Mouse (Mus musculus) kidney, adult 11 months (tissue): Measurements from ENCODE around the gene Casp8.
"Not testable (repeated sequence)": the region's sequence is repeated elsewhere in the genome, so short reads cannot be mapped to it uniquely, and the experiment has no call there.

Experiments used
- DNase-seq: peaks from one replicate; pipeline ENCODE4 v3.0.0; 2022

The Casp8 gene

DNA sequence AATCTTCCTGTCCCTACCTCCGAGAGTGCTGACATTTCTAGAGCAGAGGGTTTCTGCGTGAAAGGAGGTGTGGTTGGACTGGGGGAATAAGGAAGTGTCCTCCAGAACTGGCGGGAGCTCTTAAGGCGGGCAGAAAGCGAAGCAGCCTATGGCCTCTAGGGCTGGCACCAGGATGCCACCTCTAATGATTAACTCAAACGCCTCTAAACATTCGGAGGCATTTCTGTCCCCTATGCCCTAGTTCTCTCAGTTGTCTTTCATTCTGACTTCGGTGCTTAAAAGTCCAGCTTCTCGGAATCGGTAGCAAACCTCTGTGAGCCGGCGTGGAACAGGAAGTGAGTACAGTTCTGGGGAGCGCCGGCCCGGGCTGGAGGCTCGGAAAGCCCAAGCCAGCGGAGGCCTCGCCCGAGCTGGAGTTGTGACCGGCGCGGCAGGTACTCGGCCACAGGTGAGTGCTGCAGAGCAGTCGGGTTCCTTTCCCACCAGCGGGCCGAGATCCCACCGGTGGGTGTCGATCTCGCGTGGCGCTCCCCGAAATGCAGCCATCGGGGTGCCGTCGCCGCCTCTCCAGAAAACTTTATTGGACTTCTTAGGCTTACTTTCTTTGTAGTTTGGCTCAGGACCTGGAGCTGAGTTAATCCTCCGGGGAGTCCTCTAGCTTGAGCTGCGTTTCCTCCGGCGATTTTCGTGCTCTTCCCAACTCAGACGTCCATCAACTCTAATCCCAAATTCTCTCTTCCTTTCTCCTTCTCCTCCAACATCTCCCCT, at the start of gene Casp8:
Gene Casp8, plus strand, starts transcription at position 84 of the 768 bp plus-strand sequence.
- DNase-seq: peak; percentile 83

DNA sequence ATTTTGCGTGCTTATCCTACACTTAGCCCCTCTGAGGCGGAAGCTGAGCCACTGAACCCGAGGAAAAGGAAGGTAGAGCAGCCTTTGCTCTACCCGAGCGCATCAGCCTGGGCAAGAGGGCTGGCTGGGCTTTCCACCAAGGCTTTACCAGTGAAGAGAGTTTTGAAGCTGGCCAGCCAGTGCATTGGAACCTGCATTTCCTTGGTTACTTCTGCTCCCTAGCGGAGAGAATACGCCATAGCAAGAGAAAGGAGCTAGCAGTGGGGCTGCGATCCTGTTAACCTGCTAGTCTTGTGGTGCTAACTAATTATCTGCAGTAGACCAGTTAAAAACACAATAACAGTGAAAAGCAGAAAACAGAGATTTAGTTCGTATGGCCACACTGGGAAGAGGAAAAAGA, 48.3 kb upstream of the Casp8 start:
- DNase-seq: peak; percentile 66

DNA sequence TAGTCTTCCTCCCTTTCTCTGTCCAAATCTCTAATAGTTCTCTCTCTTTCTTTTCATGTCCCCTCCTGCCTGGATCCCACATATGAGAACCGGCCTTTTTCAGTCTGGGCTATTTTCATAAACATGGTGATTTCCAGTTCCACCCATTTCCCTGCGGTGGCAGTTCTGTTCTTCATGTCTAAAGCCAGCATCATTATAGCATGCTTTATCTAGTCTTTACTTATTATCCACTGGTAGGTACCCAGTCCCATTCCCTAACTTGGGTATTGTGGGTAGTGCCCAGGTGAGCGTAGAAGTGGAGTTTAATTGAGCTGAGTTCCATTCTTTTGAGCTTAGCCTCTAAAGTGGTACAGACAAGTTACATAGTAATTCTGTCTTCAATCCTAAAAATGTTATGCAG, 35.7 kb upstream of the Casp8 start:
- no peak for DNase-seq

GRCm38 (mm10) chr1:58760581-58760980, 34.6 kb upstream of the Casp8 start:
- no peak for DNase-seq

- DNase-seq: peak; percentile 51
Measured at GRCm38 (mm10) chr1:58761391-58762275, 33.5 kb upstream of the Casp8 start.

DNA sequence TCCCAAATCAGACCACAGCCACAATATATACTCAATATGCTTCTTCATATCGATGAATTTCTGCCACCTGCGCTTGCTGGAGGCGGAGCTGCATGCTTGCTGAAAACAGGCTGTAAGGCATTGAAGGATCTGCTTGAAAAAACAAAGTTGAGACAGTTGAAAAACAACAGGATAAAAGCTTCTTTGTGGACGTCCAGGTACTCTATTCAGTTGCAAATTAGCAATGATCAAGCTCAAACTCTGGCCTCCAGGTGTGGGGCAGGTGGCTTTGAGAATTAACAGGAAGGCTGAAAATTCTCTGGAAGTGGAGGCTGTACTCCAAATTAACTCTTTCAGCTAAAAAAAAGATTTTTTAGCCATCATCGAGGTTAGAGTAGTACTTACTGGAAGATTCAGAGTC, 32.6 kb upstream of the Casp8 start:
- DNase-seq: no peak

- not testable (repeated sequence) for DNase-seq
Measured at GRCm38 (mm10) chr1:58766446-58766845, 28.7 kb upstream of the Casp8 start.

DNA sequence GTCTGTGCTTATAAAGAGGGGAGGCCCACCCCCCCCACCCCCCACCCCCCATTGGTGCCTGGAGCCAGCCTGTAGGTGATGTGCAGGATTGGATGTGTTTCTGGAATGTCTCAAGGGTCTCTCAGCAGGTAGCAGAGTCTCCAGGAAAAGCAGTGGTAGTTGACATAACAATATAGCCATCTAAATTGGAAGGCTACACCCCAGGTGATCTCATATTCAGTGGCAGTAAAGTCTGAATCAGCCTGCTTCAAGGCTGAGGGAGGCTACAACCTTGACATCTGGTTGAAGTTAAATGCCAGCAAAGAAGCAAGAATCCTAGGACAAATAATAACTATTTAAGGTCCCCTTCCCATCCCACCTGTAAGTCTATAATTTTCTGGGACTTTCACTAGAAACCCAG, 26.0 kb upstream of the Casp8 start:
- no peak for DNase-seq

GRCm38 (mm10) chr1:58769701-58770100, 25.5 kb upstream of the Casp8 start:
- no peak for DNase-seq

DNA sequence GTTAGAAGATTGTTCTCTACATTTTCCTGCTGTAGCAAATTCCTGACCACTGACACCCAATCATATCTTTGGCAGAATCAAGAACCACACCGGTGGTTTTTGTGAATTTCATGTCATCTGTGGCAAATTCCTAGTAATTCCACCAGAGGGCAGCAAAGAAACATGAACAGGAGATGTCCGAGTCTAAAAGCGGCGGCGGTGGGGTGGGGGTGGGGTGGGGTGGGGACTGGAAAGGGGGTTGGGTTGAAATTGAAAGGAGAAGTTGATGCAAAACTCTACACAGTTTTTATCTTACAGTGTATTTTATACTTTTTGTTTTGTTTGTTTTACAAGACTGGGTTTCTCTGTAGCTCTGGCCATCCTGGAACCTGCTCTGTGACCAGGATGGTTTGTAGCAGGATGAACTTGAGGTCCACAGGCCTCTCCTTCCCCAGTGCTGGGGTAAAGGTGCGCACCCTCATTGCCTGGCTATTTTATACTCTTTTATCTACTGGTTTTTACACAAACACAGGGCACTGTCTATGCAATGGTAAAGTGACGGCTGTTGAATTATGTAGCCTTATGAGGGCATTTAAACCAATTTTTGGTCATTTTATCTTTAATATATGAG, 25.0 kb upstream of the Casp8 start:
- no peak for DNase-seq

DNA sequence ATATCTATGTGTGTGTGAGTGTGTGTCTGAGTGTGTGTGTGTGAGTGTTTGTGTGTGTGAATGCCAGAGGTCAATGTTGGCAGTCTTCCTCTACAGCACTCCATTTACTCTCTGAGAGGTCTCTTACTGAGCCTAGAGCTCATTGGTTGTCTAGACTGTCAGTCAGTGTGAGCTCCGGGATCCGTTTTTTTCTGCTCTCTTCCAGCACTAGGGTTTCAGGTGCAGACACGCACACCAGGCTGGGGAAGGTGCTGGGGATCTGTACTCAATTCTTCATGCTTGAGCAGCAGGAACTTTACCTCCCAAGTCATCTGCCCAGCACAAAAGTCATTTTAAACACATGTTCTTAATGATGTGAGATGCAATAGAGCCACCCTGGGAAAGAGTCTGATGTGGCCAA, 23.1 kb upstream of the Casp8 start:
- DNase-seq: no peak

DNA sequence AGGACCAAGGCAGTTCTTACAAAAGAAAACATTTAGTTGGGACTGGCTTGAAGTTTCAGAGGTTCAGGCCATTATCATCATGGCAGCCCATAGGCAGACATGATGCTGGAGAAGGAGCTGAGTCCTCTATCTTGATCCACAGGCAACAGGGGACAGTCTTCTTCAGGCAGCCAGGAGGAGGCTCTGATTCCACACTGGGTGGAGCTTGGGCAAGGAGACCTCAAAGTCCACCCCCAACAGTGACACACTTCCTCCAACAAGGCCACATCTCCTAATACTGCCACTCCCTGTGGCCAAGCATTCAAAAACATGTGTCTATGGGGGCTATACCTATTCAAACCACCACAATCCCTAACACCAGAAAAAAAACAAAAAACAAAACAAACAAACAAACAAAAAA, 21.9 kb upstream of the Casp8 start:
- DNase-seq: no peak

- no peak for DNase-seq
Measured at GRCm38 (mm10) chr1:58773905-58774304, 21.3 kb upstream of the Casp8 start.

GRCm38 (mm10) chr1:58775361-58775760, 19.8 kb upstream of the Casp8 start:
- DNase-seq: no peak

- no peak for DNase-seq
Measured at GRCm38 (mm10) chr1:58777583-58777982, 17.6 kb upstream of the Casp8 start.

DNA sequence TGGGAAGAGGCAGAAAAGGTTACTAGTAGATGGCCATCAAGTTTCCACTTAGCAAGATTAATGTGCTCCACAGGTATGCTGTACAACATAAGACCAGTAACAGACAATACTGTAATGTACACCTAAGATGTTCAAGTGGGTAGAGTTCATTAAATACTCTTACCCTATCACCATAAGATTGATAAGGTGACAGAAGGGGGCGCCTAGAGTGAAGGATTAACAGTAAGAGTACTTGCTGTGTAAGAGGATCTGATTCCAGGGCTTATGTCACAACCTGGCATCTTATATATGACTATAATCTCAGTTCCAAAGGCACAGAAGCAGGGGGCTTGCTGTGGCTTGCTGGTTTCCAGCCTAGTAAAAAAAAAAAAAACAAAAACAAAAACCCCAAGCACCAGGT, 16.9 kb upstream of the Casp8 start:
- no peak for DNase-seq

DNA sequence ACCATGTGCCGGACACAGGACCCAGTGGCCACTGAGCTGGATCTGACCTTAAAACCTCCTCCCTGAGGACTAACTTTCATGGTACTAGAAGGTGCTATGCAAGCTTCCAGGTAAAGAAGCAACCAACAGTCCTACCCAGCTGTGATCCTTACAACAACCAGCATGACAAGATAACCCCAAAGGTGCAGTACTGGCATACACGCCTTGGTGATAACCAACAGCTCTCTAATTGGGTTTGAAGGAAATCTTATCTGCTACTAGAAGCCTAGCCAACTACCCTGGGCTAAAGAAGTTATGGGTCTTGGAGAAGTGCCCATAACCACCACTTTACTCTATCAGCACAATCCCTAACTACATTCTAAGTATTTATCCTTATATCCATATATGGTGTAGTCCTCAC, 8.9 kb upstream of the Casp8 start:
- no peak for DNase-seq

- no peak for DNase-seq
Measured at GRCm38 (mm10) chr1:58788410-58788809, 6.8 kb upstream of the Casp8 start.

DNA sequence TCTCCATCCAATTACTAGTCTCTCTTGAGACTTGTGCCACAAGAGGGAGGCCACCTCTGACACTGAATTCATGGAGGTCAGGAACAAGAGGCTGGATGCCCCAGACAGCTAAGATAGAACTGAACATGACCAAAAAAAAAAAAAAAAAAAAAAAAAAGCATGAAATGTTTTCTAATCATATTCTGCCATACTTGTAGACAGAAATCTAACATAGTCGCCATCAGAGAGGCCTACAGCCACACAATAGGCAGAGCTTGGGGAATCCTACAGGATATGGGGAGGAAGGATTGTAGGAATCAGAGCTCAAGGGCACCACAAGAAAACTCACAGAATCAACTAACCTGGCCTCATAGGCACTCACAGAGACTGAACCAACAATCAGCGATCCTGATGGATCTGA, 469 bp upstream of the Casp8 start:
- no peak for DNase-seq

DNA sequence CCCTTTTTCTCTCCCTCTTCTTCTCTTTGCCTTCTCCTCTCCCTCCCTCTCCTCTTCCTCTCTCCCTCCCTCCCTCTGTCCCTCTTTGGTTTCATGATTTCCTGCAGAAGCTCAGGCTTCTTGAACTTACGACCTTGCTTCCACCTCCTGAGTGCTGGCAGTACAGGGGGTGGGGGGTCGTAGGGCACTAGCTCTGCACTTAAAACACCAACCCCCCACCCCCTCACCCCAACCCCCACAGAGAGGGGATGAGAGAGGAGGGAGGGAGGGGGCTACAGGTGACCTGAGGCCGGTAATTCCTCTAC, 837 bp downstream of the Casp8 start:
- DNase-seq: no peak

- DNase-seq: no peak
Measured at GRCm38 (mm10) chr1:58796853-58797252, 1.7 kb downstream of the Casp8 start.

DNA sequence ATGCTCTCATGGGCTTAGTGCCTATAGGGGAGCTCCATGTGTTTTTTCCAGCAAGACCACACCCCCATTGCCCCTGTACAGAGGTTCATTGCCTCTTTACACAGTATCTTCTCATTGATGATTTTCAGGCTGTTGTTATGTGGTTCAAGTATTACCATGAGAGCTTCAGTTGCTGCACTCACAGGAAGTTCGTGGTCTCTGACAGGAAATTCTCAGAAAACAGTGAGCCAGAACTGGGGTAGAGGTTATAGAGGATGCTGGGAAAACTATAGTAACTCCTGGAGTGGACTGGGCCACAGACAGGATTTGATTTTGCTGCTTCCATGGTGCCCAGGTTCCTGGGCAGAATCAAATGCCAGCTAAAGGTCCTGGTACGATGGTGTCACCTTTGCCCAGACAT, 2.2 kb downstream of the Casp8 start:
- no peak for DNase-seq

DNA sequence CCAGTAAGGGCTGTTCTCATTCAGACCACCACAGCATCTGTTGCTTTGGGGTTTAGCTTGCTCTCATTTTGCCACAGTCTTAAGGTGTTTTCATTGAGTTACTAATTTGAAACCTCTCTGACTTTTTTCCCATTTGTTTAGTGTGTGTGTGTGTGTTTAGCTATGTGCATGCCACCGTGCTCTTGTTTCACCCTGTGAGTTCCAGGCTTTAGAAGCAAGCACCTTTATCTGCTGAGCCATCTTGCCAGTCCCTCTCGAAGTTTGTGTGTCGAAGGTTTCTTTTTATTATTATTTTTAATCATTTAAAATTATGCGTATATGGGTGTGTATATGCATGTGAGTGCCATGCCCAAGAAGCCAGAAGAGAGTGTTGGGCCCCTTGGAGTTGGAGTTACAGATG, 3.7 kb downstream of the Casp8 start:
- DNase-seq: no peak

GRCm38 (mm10) chr1:58800644-58801043, 5.5 kb downstream of the Casp8 start:
- DNase-seq: not testable (repeated sequence)
